Mouse (Mus musculus): ENCODE measurements at regions not wholly inside any gene's neighbourhood (a gene's known extent, or its start where the extent isn't known, plus 50 kb on each side); places are given as distances from the start of the nearest gene placed in this dataset.

- intact Hi-C loops (cut with DNase I) = no loop called here
- DNase-seq (ENCODE audit: low spot score in 2 of 2) = no peak
These were observed 258.8 kb upstream of the Clint1 start for GRCm38 (mm10) chr11:45592890-45593642.

GRCm38 (mm10) chr11:45595372-45595771, 256.5 kb upstream of the Clint1 start:
- DNase-seq (ENCODE audit: low spot score in 2 of 2) = peak; percentile 10 to 29
- intact Hi-C loops (cut with DNase I) = no loop called here

- intact Hi-C loops (cut with DNase I) = no loop called here
- DNase-seq (ENCODE audit: low spot score in 2 of 2) = no peak
These were observed 230.0 kb upstream of the Clint1 start for GRCm38 (mm10) chr11:45621824-45622223.

DNA sequence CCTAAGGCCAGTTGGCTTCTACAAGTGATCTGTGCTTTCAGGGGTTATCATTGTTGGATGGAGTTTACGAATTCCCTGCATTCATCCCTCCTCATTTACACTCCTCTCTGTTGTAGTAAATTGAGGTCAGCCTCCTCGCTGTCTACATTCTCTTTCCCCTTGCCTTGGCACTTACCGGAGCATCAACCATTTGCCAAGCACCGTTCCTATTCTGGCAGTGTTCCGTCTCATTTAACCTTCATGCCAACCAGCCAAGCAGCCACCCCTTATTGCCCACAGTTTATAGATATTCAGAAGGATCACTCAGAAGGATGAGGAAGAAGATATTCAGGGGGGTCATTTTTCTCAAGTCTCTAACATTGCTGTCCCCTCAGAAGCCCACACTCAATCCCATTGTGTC, 229.2 kb upstream of the Clint1 start:
- DNase-seq (ENCODE audit: low spot score in 2 of 2) = no peak
- intact Hi-C loops (cut with DNase I) = no loop called here

GRCm38 (mm10) chr11:45624233-45624632, 227.6 kb upstream of the Clint1 start:
- intact Hi-C loops (cut with DNase I) = no loop called here

DNA sequence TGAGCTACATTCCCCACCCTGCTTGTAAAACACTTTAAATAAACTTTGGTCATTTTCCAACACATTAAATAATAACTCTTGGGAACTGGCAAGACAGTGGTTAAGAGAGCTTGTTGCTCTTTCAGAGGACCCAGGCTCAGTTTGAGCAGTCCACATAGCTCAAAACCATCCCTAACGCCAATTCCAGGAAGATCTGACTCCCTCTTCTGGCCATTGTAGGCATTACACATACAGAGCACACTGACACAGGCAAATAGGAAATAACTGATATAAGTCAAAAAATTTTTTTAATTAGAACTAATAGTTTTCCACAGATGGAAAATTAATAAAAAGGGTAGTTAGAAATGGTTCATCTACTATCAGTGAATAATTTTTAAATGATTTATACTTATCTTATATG, 222.6 kb upstream of the Clint1 start:
- intact Hi-C loops (cut with DNase I) = no loop called here
- no peak for DNase-seq (ENCODE audit: low spot score in 2 of 2)

More at GRCm38 (mm10) chr11:45624233-45624632, 227.6 kb upstream of the Clint1 start:
- peak; percentile 8 to 75 for DNase-seq (ENCODE audit: low spot score in 2 of 2)

GRCm38 (mm10) chr11:45634535-45635235, 217.2 kb upstream of the Clint1 start:
- no peak for DNase-seq (ENCODE audit: low spot score in 2 of 2)
- intact Hi-C loops (cut with DNase I) = no loop called here

- DNase-seq (ENCODE audit: low spot score in 2 of 2) = no peak
- intact Hi-C loops (cut with DNase I) = no loop called here
These were observed 216.0 kb upstream of the Clint1 start for GRCm38 (mm10) chr11:45635896-45636295.

DNA sequence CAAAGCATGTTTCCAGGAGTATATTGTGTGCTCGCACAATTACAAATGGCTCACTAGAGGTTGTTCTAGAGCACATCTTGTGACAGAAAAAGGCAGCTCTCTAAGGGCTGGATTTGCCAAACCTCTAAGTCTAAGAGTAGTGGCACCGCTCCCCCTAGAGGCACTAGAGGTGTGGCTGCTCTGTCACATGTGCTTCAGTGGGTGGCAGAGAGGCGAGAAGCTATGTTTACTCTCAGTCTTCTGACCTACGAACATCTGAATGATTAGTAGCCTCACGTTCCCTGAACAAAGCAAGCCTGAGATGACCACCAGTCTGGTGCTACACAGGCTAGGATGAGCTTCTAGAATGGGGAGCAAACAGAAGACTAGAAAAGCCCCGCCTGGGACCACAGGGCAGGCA, 212.6 kb upstream of the Clint1 start:
- intact Hi-C loops (cut with DNase I) = no loop called here
- DNase-seq (ENCODE audit: low spot score in 2 of 2) = no peak

- peak; percentile 7 to 51 for DNase-seq (ENCODE audit: low spot score in 2 of 2)
- intact Hi-C loops (cut with DNase I) = no loop called here
These were observed 209.6 kb upstream of the Clint1 start for GRCm38 (mm10) chr11:45642142-45642756.

DNA sequence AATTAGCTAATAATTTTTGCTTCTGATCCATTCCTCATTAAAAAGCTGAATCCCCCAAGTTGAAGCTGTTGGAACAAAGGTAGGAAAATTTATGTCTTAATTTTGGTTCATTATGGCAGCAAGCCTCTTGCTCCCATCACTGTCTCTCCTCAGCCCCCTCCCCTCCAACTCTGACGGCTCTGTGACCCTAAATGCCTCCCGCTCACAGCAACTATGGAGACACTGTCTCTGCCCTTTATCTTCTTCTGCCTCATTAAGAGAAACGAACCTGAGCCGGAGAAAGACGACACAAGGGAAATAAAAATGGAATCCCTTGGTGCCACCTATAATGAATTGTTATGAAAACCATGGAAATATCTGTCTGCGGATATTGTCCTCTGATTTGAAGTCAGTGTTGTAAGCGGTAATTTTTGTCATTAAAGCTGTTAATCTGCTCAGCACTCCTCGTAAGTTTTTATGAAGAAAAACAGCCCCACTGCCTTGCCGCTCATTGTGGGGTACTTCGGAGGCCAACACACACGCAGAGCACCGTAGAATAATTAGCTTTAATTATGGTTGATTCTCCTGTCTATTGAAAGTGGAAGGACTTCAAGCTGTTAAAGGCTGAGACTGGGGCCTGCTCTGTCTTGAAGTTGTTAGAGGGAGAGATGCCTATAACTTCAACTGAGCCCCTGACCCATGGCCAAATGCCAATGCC, 208.1 kb upstream of the Clint1 start:
- no peak for DNase-seq (ENCODE audit: low spot score in 2 of 2)
- intact Hi-C loops (cut with DNase I) = no loop called here

GRCm38 (mm10) chr11:45645815-45646214, 206.0 kb upstream of the Clint1 start:
- intact Hi-C loops (cut with DNase I) = no loop called here
- no peak for DNase-seq (ENCODE audit: low spot score in 2 of 2)

DNA sequence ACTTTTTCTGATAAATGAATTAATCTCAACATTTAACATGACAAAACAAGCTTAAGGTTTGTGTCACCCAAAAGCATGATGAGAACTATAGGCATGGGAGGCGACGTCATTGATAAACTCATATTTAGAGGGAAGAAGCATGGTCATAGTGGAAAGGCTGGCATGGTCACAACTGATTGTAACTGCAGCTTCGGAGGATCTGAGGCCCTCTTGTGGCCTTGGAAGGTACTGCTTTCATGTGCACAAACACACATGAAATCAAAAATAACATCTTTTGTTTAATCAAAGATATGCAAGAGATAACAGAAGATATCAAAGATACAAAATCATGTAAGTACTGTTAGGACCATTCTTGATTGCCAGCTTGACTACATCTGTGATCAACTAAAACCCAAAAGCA, 204.0 kb upstream of the Clint1 start:
- intact Hi-C loops (cut with DNase I) = no loop called here
- DNase-seq (ENCODE audit: low spot score in 2 of 2) = no peak

GRCm38 (mm10) chr11:45656260-45656659, 195.6 kb upstream of the Clint1 start:
- DNase-seq (ENCODE audit: low spot score in 2 of 2) = no peak
- intact Hi-C loops (cut with DNase I) = no loop called here

- intact Hi-C loops (cut with DNase I) = loop anchor here (10.0 kb wide), 1 partner anchor 125 kb away; no protein-coding TSS in a partner anchor
- no peak for DNase-seq (ENCODE audit: low spot score in 2 of 2)
These were observed 181.6 kb upstream of the Clint1 start for GRCm38 (mm10) chr11:45670156-45670830.

- intact Hi-C loops (cut with DNase I) = loop anchor here (1.0 to 10.0 kb wide), 3 partner anchors 134 to 1067 kb away; no protein-coding TSS in a partner anchor
- peak; percentile 73 to 75 for DNase-seq (ENCODE audit: low spot score in 2 of 2)
These were observed 173.1 kb upstream of the Clint1 start for GRCm38 (mm10) chr11:45678666-45679292.

GRCm38 (mm10) chr11:45679293-45679673, 172.6 kb upstream of the Clint1 start:
- intact Hi-C loops (cut with DNase I) = loop anchor here (5.0 to 10.0 kb wide), 2 partner anchors 134 to 203 kb away; no protein-coding TSS in a partner anchor
- no peak for DNase-seq (ENCODE audit: low spot score in 2 of 2)

DNA sequence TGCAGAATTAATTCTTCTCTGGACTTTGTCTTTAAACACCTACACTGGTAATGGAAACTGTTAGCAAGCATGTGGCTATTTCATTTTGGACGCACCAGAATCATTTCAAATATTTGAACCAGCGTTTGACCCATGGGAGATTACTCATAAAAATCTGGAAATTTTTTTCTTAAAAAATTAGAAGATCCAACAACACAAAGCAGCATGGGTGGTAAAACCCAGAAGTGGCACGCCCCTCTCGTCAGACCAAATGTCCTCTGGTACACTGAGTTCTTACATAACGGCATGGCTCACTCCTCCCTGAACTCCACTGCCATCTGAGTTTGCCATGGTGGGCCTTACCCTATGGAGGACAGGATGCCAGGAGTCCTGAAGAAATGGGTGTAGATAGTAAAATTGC, 166.3 kb upstream of the Clint1 start:
- intact Hi-C loops (cut with DNase I) = no loop called here
- no peak for DNase-seq (ENCODE audit: low spot score in 2 of 2)

DNA sequence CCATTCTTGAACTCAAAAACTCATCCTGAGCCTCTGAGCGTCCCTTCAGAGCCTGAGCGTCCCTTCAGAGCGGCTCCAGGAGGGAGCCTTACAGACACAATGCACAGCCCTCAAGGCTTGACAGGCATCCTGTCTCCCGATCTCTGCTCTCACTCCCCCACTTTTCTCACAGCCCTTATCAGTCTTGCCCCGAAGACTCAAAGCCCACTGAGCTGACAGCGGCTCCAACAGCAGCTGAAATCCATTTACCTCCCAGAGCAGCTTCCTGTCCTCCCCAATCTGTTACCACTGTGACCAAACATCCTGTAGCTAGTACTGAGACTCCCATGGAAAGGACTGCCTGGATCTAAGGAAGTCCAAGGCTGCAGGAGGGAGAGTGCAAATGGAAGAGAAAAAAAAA, 158.6 kb upstream of the Clint1 start:
- DNase-seq (ENCODE audit: low spot score in 2 of 2) = no peak
- intact Hi-C loops (cut with DNase I) = no loop called here

Data from left cerebral cortex, postnatal 25 days (tissue).